Mouse (Mus musculus): Measurements from ENCODE around the gene Tinf2.
A peak's percentile ranks its signal among the peaks of the same experiment; 100 is the strongest.

The Tinf2 gene

DNA sequence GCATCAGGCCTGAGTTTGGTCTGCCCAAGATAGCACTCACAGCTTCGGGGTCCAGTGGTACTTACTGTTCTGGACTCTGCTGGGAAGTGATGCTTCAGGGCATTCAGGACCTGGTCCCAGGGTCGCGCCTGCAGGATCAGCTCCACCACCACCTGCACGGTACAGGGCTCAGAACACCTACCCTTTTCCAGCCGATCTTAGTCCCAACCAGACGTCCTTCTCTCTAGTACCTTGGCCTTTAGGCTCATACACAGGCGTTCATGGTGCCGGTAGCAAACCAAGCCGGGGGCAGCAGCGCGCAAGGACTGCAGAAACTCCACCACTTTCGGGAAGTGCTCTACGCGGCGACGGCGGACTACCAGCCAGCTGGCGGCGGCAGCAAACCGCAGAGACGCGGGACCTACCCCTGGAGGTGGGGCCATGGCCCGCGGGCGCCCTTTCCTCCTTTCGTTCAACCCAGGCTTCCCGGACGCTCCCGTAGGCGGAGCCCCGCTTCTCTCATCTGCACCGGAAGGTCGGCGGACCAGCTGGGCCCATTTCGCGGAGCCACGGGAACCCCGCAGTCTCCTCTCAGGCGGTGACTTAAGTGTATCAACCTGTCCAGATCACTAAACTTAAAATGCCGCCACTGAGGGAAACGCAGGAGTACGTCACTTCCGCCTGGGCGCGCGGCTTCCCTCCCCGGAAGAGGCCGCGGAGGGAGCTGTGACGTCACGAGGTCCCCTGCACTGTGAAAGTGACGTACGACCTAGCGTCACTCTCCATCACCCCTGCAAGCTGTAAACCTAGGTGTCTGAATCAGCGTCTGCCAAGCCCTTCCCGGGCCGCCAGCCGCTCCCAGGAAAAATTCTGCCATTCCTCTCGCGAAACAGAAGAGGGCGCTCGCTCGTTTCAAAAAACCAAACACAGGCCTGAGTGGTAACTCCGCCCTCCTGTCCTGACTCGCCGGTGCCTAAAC lies at the start of gene Tinf2:
Gene Tinf2 (minus strand): TSS at position 661 of the 958 bp plus-strand sequence.
- DNase-seq (ENCODE audit: low spot score in 2 of 2), result peak; percentile 81 to 90

DNA sequence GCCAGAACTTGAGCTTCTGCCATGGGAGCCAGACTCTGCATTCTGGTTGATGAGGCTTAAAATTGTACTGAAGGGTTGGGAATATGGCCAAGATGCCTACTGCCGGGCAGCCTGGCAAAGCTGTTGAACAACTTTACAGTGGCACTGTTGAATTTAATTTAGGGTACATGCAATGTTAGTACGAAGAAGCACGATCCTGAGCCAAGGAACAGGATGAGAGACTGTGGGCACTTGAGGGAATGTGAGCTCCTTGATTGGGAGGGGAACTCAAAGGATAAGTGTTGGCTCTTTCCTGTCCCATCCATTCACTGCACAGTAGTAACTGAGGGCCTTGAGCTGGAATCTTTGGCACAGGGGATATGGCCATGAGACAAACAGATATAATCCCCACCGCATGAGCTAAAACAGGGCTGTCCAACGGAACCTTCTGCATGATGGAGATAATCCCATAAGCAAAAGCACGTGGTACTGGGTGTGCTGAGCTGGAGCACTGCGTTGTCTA lies 49.0 kb upstream of the Tinf2 start:
- no peak for DNase-seq (ENCODE audit: low spot score in 2 of 2)

DNA sequence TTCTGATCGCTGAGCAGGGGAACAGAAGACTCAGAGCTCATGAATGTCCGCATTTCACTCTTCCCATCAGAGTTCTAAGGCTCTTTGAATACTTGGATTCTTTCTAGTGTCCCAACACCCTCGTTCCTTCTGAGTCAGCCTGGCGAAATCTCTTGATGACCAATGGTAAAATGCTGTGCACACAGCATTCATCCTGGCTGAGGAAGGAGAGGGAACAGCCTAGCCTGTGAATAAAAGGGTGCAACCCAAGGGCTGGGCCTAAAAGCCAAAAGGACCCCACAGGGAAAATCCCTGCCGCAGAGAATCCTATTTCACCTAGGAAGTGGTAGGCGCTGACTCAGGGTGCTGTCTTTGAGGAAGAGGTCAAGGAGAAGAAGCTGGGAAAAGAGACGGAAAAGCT lies 48.5 kb upstream of the Tinf2 start:
- DNase-seq (ENCODE audit: low spot score in 2 of 2), result no peak

DNA sequence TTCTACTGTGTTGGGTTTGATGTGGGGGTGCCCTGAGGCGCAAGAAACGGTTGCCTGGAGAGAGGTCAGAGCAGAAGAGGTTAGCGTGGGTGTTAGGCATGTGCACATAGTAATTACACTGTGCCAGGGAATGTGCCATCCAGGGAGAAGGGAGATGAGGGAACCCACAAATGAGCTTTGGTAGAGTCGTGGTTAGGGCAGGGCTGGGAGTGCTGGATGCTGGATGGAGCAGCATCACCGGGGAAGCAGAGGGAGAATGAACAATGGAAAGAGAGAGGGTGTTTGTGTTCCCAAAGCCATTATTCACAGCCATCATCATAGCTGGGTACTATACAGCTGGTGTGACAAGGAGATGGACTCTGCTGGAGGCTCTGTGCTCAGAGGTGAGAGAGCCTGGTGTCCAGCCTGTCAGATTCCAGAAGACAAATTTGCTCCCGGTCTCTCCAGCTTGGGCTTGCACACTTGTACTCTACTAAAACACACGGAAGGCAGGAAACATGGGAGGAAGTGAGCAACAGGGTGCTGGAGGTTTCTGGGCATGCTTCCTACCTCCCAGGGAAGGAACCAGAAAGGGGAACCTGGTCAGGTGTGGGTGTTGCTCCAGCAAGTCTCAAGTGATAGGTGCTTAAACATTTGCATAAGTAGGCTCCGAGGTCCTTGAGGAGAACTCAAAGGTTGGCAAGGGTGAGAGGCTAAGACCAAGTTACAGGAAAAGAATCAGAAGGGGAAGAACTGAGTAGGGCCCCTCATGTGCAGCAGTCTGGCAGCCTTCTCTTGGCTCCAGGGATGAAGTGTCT lies 46.5 kb upstream of the Tinf2 start:
- no peak for DNase-seq (ENCODE audit: low spot score in 2 of 2)

DNA sequence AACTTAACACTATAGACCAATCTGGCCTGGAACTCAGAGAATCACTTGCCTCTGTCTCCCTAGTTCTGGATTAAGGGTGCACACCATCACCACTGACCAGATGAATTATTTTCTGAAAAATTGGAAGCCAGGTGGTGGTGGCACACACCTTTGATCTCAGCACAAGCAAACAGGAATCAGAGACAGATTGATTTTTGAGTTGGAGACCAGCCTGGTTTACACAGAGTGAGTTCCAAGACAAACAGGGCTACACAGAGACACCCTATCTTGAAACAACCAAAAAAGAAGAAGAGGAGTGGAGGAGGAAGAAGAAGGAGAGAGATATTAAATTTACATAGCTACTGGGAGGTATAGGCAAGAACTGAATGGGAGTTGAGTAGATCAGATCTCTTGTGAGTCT lies 44.6 kb upstream of the Tinf2 start:
- DNase-seq (ENCODE audit: low spot score in 2 of 2), result no peak

DNA sequence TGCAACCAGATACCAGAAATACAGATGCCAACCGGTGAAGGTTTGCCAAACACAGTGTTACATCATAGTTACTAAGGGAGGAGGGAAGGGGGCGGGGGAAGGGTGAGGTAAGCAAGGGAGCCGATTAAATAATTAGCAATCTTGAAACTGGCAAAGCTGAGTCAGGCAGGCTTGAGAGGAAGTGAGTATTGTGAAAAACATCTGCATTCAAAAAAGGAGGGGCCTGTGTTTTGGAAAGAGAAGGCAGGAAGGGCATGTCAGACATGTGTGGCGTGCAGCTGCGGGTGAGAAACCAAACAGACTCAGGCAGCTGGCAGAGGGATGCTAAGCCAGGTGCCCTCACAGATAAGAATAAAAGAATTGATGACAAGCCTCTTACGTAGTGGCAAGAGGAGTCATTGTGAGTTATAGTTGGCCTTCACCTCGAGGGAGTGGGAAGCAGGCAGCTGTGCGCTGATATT lies 42.8 kb upstream of the Tinf2 start:
- DNase-seq (ENCODE audit: low spot score in 2 of 2), result no peak

DNA sequence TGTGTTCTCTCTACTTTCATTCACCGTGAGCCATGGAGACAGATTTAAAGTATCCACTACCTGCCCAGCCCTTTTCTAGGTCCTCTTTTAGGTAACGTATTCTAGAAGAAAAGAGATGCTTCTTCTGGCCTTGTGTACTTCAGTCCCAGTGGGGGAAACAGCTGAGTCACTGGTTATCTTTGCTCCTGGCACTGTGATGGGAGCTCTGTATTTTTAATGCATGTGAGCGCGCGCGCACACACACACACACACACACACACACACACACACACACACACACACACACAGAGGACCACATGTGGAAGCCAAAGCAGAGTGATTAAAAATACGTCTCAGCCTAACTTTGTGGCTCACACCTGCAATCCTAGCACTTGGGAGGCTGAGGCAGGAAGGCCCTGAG lies 41.8 kb upstream of the Tinf2 start:
- DNase-seq (ENCODE audit: low spot score in 2 of 2), result no peak

DNA sequence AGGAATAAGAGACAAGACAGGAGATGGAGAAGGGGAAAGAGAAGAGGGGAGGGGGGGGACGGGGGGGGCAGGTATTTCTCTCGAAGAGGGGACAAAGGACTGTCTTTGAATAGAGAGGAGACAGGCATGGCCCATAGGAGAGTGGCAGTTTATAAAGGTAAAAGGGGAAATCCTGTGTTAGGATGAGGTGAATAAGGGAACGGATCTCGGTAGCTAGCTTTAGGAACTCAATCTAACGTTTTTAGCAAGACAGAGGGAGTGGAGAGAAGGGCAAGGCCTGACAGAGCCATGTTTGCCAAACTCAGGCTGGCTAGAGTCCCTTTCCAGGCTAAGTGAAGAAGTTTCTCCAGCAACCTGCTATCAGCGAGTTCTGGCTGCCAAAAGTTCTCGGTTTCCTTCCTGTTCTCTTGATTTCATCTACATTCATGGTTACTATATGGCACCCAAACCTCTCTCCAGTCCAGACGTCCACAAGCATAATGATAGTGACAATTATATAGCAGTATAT lies 40.9 kb upstream of the Tinf2 start:
- no peak for DNase-seq (ENCODE audit: low spot score in 2 of 2)

DNA sequence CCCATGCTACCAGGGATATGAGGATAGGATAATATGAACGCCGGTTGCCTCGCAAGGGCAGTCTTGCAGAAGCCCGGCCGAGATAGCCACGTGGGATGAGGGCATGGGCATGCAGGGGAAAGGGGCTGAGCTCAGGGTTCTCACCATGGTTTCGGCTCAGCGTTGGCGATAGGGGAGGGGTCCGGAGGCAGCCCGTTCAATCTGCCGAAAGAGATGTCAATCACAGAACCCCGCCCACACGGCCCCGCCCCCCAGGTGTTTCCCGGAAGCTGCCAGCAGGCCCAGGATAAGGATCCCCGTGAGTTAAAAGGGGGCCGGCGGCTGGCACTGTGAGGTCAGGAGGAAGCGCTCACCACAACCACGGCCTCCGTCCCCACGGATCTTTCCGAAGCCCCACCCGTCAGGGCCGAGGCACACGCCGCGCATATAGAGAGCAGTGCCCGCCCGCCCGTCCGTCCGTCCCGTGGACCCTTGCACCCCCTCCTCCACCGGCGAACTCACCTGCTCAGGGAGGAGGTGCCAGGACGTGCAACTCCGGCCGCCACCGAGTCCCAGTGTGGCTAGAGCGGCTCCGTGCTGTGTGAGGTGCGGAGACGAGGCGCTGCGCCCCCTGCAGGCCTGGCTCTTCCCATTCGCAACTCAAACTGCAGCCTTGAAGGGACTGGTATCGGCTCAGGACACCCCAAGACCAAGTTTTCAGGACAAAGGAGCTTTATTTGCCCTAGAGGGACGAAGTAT lies 40.2 kb upstream of the Tinf2 start, which contains the start of gene Rabggta:
Gene Rabggta (minus strand): TSS at position 564 of the 738 bp plus-strand sequence.
- peak; percentile 85 to 90 for DNase-seq (ENCODE audit: low spot score in 2 of 2)

DNA sequence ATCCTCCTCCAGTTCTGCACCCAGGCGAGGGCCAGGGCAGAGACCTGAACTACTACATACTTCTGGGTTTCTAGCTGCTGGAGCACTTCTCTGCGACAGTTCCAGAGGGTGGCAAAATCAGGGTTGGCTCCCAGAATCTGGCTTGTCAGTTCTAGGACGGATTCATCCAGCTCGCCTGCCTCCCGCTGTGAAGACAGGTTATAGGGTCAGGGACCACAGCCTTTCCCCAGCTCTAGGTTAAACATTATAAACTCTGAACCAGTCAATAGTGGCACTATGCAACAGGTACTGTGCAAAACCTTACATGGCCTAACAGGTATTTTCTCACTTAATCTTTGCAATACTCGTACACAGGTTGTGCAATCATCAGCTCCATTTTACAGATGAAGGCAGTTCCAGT lies 39.5 kb upstream of the Tinf2 start:
- no peak for DNase-seq (ENCODE audit: low spot score in 2 of 2)

DNA sequence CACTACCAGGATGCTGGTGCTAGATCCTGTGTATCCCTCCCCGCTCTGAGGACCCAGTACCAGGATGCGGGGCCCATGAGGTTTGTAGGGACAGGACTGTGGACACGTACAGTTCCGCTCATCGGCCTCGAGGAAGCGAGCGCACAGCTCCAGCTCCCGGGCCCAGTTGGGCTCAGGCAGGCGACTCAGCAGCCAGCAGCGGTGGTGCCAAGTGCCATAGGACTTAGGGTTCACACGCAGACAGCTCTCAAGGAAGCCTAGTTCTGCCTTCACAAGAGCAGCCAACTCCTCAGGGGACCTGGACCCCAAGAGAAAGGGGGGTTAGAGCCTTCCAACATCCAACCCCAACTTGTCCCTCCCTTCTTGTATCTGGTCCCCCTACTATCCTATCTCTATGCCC lies 39.0 kb upstream of the Tinf2 start:
- DNase-seq (ENCODE audit: low spot score in 2 of 2), result no peak

DNA sequence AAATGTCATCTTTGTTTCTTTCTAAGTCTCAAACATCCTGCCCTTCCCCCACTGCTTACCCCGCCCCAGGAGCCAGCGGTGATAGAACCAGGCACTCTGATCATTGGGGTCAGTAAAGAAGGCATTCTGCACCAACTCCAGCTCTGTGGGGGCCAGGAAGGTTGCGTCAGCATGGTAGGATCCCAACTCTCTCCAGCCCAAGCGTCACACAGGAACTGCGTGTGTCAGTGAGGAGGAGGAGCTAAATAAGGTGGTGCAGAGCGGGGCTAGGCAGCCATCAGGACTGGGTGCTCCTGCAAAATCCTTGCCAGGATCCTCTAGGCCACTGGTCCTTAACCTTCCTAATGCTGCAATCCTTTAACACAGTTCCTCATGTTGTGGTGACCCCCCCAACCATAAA lies 38.1 kb upstream of the Tinf2 start:
- no peak for DNase-seq (ENCODE audit: low spot score in 2 of 2)

DNA sequence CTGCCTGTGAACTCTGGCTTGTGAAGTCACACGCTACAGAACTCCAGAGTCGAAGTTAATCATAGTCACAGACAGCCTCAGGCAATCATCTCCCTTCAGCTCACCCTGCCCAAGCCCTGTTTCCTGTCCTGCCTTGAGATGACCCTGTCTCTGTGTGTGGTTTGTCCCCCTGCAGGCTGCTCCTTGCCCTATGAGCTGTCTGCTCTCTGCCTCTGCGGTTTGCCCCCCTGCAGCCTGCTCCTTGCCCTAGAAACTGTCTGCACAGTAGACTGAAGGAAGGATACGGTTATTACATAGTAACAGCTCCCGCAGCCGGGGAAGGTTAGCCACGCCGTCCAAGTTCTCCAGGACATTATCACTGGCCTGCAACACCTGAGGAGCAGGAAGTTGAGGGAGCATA lies 35.3 kb upstream of the Tinf2 start:
- DNase-seq (ENCODE audit: low spot score in 2 of 2), result no peak

DNA sequence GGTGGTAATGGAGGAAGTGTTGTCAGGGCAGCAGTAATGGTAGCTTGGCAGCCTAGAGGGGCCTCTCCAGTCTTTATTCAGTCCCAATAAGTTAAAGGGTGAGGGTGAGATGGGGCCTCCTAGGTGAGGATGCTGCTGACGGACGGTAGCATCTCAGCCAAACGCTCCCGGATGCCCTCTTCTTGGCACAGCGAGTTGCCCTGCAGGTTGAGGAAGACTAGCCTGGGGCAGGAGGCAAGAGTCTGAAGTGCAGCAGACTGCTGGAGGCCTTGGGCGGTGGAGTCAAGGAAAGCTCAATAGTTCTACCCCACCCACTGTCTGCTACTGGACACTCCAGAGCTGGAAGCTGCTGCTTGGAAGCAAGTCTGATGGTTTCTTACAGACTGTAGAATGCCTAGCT lies 34.7 kb upstream of the Tinf2 start:
- no peak for DNase-seq (ENCODE audit: low spot score in 2 of 2)

DNA sequence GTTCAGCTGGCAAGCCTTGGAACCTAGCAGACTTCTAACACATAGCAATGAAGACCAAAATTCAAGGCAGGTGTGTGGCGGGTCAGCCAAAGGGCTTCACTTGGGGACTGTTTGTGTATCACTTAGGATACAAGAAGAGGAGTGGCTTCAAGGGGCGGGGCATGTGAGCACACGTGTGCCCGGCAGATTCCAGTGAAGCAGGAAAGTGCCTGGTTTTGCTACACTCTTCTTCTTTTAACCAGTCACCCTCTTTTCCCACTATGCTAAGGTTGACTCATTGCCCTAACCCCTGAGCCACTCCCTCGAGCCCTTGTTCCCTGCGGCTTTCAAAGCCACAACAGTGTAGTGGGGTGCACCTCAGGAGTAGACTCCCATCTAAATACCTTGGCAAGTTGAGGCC lies 33.3 kb upstream of the Tinf2 start:
- no peak for DNase-seq (ENCODE audit: low spot score in 2 of 2)

DNA sequence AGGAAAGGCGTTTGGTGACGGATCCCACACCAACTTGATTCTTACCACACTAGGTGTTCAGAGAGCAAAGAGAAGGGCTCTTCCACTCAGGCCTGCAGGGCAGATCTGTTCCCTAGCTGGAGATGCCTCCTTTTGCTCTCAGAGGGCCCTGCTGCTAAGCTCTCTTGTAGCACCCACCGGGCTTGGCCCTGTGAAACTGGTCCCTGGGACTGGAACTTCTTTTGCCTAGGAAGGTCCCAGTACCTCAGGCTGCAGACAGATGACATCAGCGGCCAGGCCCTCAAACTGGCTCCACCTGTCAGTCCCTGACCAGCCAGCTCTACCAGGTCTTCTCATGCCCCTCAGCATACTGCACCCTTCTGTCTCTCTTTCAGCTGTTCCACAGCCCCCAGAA lies 32.1 kb upstream of the Tinf2 start, which contains the start of gene Tgm1:
Gene Tgm1 (minus strand): TSS at position 198 of the 394 bp plus-strand sequence.
- DNase-seq (ENCODE audit: low spot score in 2 of 2), result no peak

DNA sequence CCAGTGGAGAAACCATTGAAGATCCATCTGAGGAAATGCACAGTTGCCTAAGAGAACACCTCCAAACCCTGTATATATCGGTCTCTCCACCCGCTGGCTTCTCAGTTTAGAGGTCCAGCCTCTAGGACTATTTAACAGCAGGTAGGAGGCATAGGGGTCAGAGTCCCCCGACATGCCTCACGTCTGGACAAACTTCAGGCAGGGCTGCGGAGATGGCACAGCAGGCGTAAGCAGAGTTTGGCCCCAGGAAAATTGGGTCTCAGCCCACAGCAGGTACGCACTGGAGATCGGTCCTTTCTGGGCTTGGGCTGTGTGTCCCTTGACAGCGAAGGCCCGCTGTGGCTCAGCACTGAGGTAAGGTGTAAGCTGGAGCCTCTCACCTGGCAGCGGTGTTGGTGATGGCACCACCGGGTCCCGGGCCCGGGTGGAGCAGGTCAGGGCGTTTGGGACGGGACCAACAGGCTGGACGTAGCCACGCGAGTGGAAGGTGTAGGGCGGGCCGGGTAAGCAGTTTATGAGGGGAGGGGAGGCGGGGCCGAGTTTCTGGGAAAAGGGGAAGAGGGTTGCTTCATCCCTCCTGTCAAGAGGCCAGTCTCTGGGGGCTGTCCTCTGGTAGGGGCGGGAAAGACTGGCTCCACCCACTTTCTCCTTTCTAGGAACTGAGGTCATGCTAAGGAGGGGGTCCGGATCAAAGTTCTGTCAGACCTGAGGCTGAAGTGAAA lies 31.5 kb upstream of the Tinf2 start:
- no peak for DNase-seq (ENCODE audit: low spot score in 2 of 2)

DNA sequence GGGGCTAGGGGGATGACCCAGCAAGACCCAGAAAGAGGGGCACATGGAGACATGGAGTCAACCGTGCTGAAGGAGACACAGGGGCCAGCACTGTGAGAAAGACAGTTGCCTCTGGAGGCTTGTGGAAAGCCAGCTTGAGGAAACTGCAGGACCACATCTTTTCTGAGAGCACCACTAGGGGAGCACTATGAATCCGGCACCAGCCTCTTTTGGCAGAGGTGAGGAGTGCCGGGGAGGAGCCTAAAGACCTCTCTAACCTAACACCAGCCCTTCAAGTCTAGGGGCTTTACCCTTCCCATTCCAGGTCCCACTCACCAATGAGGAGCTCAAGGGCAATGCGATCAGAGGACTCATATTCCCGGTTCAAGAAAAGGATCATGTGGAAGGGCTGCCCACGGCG lies 30.2 kb upstream of the Tinf2 start:
- DNase-seq (ENCODE audit: low spot score in 2 of 2), result no peak

DNA sequence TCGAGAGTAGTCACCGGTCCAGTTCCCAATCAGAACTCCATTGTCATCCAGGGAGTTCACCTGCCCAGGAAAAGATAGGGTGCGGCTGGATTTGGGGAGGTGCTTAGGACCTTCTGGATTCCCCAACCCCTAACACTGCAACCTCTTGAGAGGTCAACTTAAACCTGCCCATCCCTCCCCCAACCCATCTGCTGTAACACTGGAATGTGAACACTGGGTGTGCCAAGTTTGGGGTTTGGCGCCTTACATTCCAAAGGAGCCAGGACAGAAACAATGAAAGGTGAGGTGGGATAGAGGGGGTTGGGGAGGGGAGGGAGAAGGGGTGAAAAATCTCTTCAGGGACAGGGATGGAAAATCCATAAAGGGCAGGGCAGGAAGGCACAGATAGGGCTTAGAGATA lies 27.9 kb upstream of the Tinf2 start:
- no peak for DNase-seq (ENCODE audit: low spot score in 2 of 2)

DNA sequence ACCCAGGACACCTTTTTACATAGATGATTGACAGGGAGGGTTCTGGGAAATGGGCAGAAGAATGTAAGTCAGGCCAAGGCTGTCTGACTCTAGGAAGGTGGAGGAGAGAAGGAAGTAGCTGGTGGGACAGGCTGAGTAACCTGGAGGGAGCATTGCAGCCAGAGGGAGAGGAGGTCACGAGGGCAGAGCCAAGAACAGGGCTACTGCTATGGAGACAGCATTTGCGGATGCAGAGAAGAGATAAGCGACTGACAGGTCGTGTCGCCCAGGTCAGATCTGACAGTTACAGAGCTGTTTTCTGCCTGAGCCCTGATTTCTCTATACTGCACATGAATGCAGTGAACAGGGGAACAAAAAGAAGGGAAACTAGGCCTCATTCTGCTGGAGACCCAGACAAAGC lies 25.8 kb upstream of the Tinf2 start:
- no peak for DNase-seq (ENCODE audit: low spot score in 2 of 2)

DNA sequence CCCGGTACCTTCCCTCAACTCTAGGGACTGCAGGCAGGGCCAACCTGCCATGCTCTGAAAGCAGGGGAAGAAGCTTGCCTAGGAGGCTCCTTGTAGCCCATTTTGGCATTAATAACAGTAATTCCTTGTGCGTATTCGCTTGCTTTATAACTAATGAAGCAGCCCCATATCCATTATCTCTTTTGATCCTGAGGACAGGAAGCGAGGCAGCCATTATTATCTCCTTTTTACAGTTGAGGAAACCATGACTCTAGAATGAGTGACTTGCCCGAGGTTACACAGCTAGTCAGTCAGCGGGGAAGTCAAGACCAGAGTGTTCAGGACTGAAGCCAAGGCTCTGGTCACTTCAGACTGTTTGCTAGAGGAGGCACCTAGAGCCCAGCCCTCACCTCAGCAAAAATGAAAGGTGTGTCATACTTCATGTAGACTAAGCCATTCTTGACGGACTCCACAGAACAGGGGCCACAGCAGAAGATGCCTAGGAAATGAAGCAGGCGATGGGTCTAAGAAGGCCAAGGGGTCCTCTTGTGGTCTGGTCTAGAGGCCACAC lies 24.5 kb upstream of the Tinf2 start:
- no peak for DNase-seq (ENCODE audit: low spot score in 2 of 2)

Data from spleen, postnatal 14 days (tissue).